Mouse (Mus musculus) bone marrow macrophage, adult 2 months (primary cell): ENCODE measurements around the gene Dpt.

Experiments
- CTCF ChIP-seq: IDR thresholded peaks from 2 replicates; pipeline ENCODE4 v1.5.1; 2012; ENCODE audit warnings: low read depth, mild to moderate bottlenecking, low read length, moderate library complexity
- POLR2A ChIP-seq: IDR thresholded peaks from 2 replicates; pipeline ENCODE4 v1.6.1; 2012; ENCODE audit warnings: mild to moderate bottlenecking, low read depth, low read length, borderline replicate concordance

GRCm38 (mm10) chr1:164821307-164821706, 24.9 kb downstream of the Dpt start:
- TF ChIP-seq POLR2A (no peak), CTCF (no peak)
